Mouse (Mus musculus): ENCODE data around the gene Appl1. TPM values are rescaled to one million over a fixed set of nuclear protein-coding genes. Genes with fewer than 3 reads are reported as not detected.
A peak's percentile ranks its signal among the peaks of the same experiment; 100 is the strongest.

Appl1 gene
- 10 to 100 TPM; 22.9 TPM for total RNA-seq (2021)
- long read RNA-seq, experiment 1, full-length matches to known transcripts = 23 of 36 reads
- long read RNA-seq, experiment 1, partial matches to known transcripts = 3 of 36 reads
- long read RNA-seq, experiment 1, other reads (novel, unspliced or antisense) = 10 of 36 reads
- long read RNA-seq, experiment 2, full-length matches to known transcripts = 32 of 38 reads
- long read RNA-seq, experiment 2, partial matches to known transcripts = 1 of 38 reads
- long read RNA-seq, experiment 2, other reads (novel, unspliced or antisense) = 5 of 38 reads

- DNase-seq = no peak
Measured at GRCm38 (mm10) chr14:26971106-26971789, at the start of gene Appl1. TSS of gene Appl1 (minus strand) at chr14:26971232.

GRCm38 (mm10) chr14:27019850-27020249 lies 48.8 kb upstream of the Appl1 start:
- intact Hi-C loops (cut with DNase I) = loop anchor here (5.0 kb wide), 2 partner anchors 38 to 233 kb away; no protein-coding TSS in a partner anchor
- peak in 1 of 2 experiments; percentile 28 for DNase-seq

More at GRCm38 (mm10) chr14:26971106-26971789, at the start of gene Appl1:
- intact Hi-C loops (cut with DNase I) = loop anchor here (10.0 kb wide), 1 partner anchor 296 kb away; no protein-coding TSS in a partner anchor

GRCm38 (mm10) chr14:27017936-27018335 lies 46.9 kb upstream of the Appl1 start:
- intact Hi-C loops (cut with DNase I) = no loop called here

GRCm38 (mm10) chr14:27013658-27014057 lies 42.6 kb upstream of the Appl1 start:
- intact Hi-C loops (cut with DNase I) = no loop called here
- no peak for DNase-seq

More at GRCm38 (mm10) chr14:27017936-27018335, 46.9 kb upstream of the Appl1 start:
- DNase-seq = no peak

GRCm38 (mm10) chr14:27011561-27011960 lies 40.5 kb upstream of the Appl1 start:
- intact Hi-C loops (cut with DNase I) = no loop called here
- DNase-seq = no peak

GRCm38 (mm10) chr14:27005937-27006336 lies 34.9 kb upstream of the Appl1 start:
- DNase-seq = no peak
- intact Hi-C loops (cut with DNase I) = no loop called here

GRCm38 (mm10) chr14:27004906-27005305 lies 33.9 kb upstream of the Appl1 start:
- no peak for DNase-seq
- intact Hi-C loops (cut with DNase I) = no loop called here

- DNase-seq = no peak
- intact Hi-C loops (cut with DNase I) = no loop called here
Measured at GRCm38 (mm10) chr14:27000386-27000785, 29.4 kb upstream of the Appl1 start.

- DNase-seq = no peak
- intact Hi-C loops (cut with DNase I) = no loop called here
Measured at GRCm38 (mm10) chr14:26996257-26996656, 25.2 kb upstream of the Appl1 start.

GRCm38 (mm10) chr14:26994211-26994741 lies 23.2 kb upstream of the Appl1 start, which contains the start of gene Hesx1:
TSS of gene Hesx1 (plus strand) at chr14:26994416.
- peak; percentile 29 to 44 for DNase-seq
- intact Hi-C loops (cut with DNase I) = no loop called here

GRCm38 (mm10) chr14:26993427-26993826 lies 22.4 kb upstream of the Appl1 start:
- DNase-seq = no peak
- intact Hi-C loops (cut with DNase I) = no loop called here

GRCm38 (mm10) chr14:26991622-26992021 lies 20.6 kb upstream of the Appl1 start:
- intact Hi-C loops (cut with DNase I) = no loop called here
- DNase-seq = no peak

GRCm38 (mm10) chr14:26988694-26989093 lies 17.7 kb upstream of the Appl1 start:
- DNase-seq = no peak
- intact Hi-C loops (cut with DNase I) = no loop called here

GRCm38 (mm10) chr14:26982150-26982530 lies 11.1 kb upstream of the Appl1 start:
- intact Hi-C loops (cut with DNase I) = loop anchor here (5.0 kb wide), 1 partner anchor 40 kb away; no protein-coding TSS in a partner anchor
- no peak for DNase-seq

GRCm38 (mm10) chr14:26981494-26982149 lies 10.6 kb upstream of the Appl1 start:
- no peak for DNase-seq
- intact Hi-C loops (cut with DNase I) = loop anchor here (5.0 kb wide), 1 partner anchor 41 kb away; no protein-coding TSS in a partner anchor

- intact Hi-C loops (cut with DNase I) = loop anchor here (5.0 kb wide), 1 partner anchor 41 kb away; no protein-coding TSS in a partner anchor
- DNase-seq = no peak
Measured at GRCm38 (mm10) chr14:26981021-26981420, 10.0 kb upstream of the Appl1 start.

- DNase-seq = no peak
- intact Hi-C loops (cut with DNase I) = loop anchor here (5.0 to 10.0 kb wide), 3 partner anchors 42 to 305 kb away; no protein-coding TSS in a partner anchor
Measured at GRCm38 (mm10) chr14:26979808-26980207, 8.8 kb upstream of the Appl1 start.

GRCm38 (mm10) chr14:26977500-26977899 lies 6.5 kb upstream of the Appl1 start:
- DNase-seq = no peak
- intact Hi-C loops (cut with DNase I) = loop anchor here (5.0 to 10.0 kb wide), 2 partner anchors 120 to 303 kb away; no protein-coding TSS in a partner anchor

GRCm38 (mm10) chr14:26976212-26976611 lies 5.2 kb upstream of the Appl1 start:
- intact Hi-C loops (cut with DNase I) = loop anchor here (5.0 to 10.0 kb wide), 2 partner anchors 121 to 301 kb away; no protein-coding TSS in a partner anchor
- DNase-seq = no peak

- intact Hi-C loops (cut with DNase I) = loop anchor here (5.0 to 10.0 kb wide), 2 partner anchors 122 to 301 kb away; no protein-coding TSS in a partner anchor
- no peak for DNase-seq
Measured at GRCm38 (mm10) chr14:26975490-26975889, 4.5 kb upstream of the Appl1 start.
